Mouse (Mus musculus): Measurements from ENCODE around the gene Ctse. TPM values are rescaled to one million over a fixed set of nuclear protein-coding genes. Genes with fewer than 3 reads are reported as not detected.

Ctse gene
- polyA plus RNA-seq, 1 experiment from 2014 or later = 0.41 TPM

GRCm38 (mm10) chr1:131714388-131715337 is 76.6 kb downstream of the Ctse start:
- Histone ChIP-seq H3K36me3 (no peaks in the 10 kb centered on the region), H3K9ac (no peak overlapping the region), H3K4me1 (peaks cover 3% of the 10 kb centered on the region; the same call in 1 of the 2 replicates), H3K4me2 (replicated peaks) (no peak overlapping the region), H3K27me3 (no peaks in the 10 kb centered on the region), H3K9me3 (replicated peaks) (no peaks in the 10 kb centered on the region), H3K4me3 (no peak overlapping the region), H3K27ac (no peak overlapping the region)
- no peak for ATAC-seq (ENCODE audit: low FRiP score)
- 71% methylated on average over 20 of the region's 20 CpGs for WGBS

- no peak for ATAC-seq (ENCODE audit: low FRiP score)
- no peak overlapping the region for H3K9ac ChIP-seq
- no peak overlapping the region for H3K27ac ChIP-seq
- no peak overlapping the region for H3K4me3 ChIP-seq
- WGBS = 57% methylated on average over 16 of the region's 16 CpGs
- no peaks in the 10 kb centered on the region for H3K9me3 ChIP-seq (replicated peaks)
- H3K36me3 ChIP-seq = no peaks in the 10 kb centered on the region
- no peak overlapping the region for H3K4me2 ChIP-seq (replicated peaks)
- peaks cover 3% of the 10 kb centered on the region; the same call in 1 of the 2 replicates for H3K4me1 ChIP-seq
- H3K27me3 ChIP-seq = no peaks in the 10 kb centered on the region
Observed at GRCm38 (mm10) chr1:131718952-131719694, 81.0 kb downstream of the Ctse start.

- no peaks in the 10 kb centered on the region for H3K36me3 ChIP-seq
- no peaks in the 10 kb centered on the region for H3K9me3 ChIP-seq (replicated peaks)
- no peak overlapping the region for H3K4me2 ChIP-seq (replicated peaks)
- no peak for ATAC-seq (ENCODE audit: low FRiP score)
- no peak overlapping the region for H3K9ac ChIP-seq
- H3K27ac ChIP-seq = no peak overlapping the region
- no peak overlapping the region for H3K4me3 ChIP-seq
- WGBS = 91% methylated on average over 3 of the region's 3 CpGs
- no peaks in the 10 kb centered on the region for H3K27me3 ChIP-seq
- H3K4me1 ChIP-seq = peaks cover 3% of the 10 kb centered on the region; the same call in 1 of the 2 replicates
Observed at GRCm38 (mm10) chr1:131721989-131722388, 83.9 kb downstream of the Ctse start.

- no peak for ATAC-seq (ENCODE audit: low FRiP score)
- Histone ChIP-seq H3K4me3 (no peak overlapping the region), H3K36me3 (no peaks in the 10 kb centered on the region), H3K9ac (no peak overlapping the region), H3K27me3 (no peaks in the 10 kb centered on the region), H3K27ac (no peak overlapping the region), H3K4me1 (peaks cover 3% of the 10 kb centered on the region; the same call in 1 of the 2 replicates), H3K4me2 (replicated peaks) (no peak overlapping the region), H3K9me3 (replicated peaks) (no peaks in the 10 kb centered on the region)
- 69% methylated on average over 4 of the region's 4 CpGs for WGBS
Observed at GRCm38 (mm10) chr1:131723549-131723948, 85.4 kb downstream of the Ctse start.

Other genes with a start within 250 kb of the Ctse start
- 16.9 and 23.1 TPM in 2 replicates for gene Srgap2, start 111.0 kb upstream of the Ctse start, polyA plus RNA-seq (2016; fragmentation: Nextera tagmentation; extraction: Ambion mirVana)
- gene Fam72a, start 110.4 kb upstream of the Ctse start, polyA plus RNA-seq (2016; fragmentation: Nextera tagmentation; extraction: Ambion mirVana) = 2.8 and 3.2 TPM in 2 replicates
- not detected in 2 replicates for gene Avpr1b, start 39.1 kb upstream of the Ctse start, polyA plus RNA-seq (2016; fragmentation: Nextera tagmentation; extraction: Ambion mirVana)
- 0.61 and 0.76 TPM in 2 replicates for gene Rab7b, start 50.4 kb downstream of the Ctse start, polyA plus RNA-seq (2016; fragmentation: Nextera tagmentation; extraction: Ambion mirVana)
- gene Slc26a9, start 105.7 kb downstream of the Ctse start, polyA plus RNA-seq (2016; fragmentation: Nextera tagmentation; extraction: Ambion mirVana) = 0.07 and 0.13 TPM in 2 replicates
- 0.35 and 0.42 TPM in 2 replicates for gene Pm20d1, start 159.1 kb downstream of the Ctse start, polyA plus RNA-seq (2016; fragmentation: Nextera tagmentation; extraction: Ambion mirVana)
- 11.5 and 12.2 TPM in 2 replicates for gene Slc41a1, start 189.2 kb downstream of the Ctse start, polyA plus RNA-seq (2016; fragmentation: Nextera tagmentation; extraction: Ambion mirVana)
- 11.0 and 14.1 TPM in 2 replicates for gene Rab29, start 228.9 kb downstream of the Ctse start, polyA plus RNA-seq (2016; fragmentation: Nextera tagmentation; extraction: Ambion mirVana)

All from hindbrain, embryonic 12.5 days (tissue).